In the genomic region with DNA sequence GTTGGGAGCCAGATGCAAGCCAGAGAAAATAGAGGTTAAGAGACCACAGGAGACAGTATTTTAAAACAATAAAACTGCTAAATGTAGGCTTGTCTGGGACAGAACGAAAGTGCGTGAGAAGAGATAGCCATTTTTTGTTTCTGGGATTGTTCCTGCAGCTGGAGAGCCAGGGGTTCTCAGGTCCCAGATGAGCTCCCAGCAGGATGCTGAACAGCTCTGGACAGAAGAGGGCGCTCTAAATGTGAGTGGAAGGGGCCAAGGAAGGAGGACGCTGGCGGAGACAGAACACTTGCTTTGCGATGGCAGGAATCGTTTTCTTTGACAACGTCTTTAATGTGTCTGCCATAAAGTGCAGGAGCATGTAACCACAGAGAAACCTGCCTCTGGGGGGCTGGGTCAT, we compare ENCODE assay signal across 8 mouse cellular contexts. TPM values are rescaled to one million over a fixed set of nuclear protein-coding genes. Genes with fewer than 3 reads are reported as not detected.
DNase-seq lines count a peak whose midpoint lies in the region; ATAC-seq lines count a peak whose summit lies in the region.

No protein-coding gene starts in this region.

- 34% methylated on average over 8 of the region's 8 CpGs for WGBS in forebrain, embryonic 10.5 days
- WGBS in forebrain, embryonic 13.5 days: 26% methylated on average over 8 of the region's 8 CpGs
- WGBS in midbrain, embryonic 14.5 days: 31% methylated on average over 8 of the region's 8 CpGs
- 37% methylated on average over 8 of the region's 8 CpGs for WGBS in midbrain, embryonic 16.5 days
- WGBS in embryonic facial prominence, embryonic 14.5 days: 25% methylated on average over 8 of the region's 8 CpGs
- WGBS in liver, embryonic 16.5 days (ENCODE audit: insufficient replicate concordance): 24% methylated on average over 8 of the region's 8 CpGs

- H3K4me3 ChIP-seq in forebrain, embryonic 10.5 days: no peak overlapping the region
- no peak overlapping the region for H3K4me3 ChIP-seq in forebrain, embryonic 13.5 days
- H3K4me3 ChIP-seq in midbrain, embryonic 14.5 days (replicated peaks; ENCODE audit: low read depth, low read length): no peak overlapping the region
- H3K4me3 ChIP-seq in midbrain, embryonic 16.5 days (ENCODE audit: low read depth, low read length): no peak overlapping the region
- no peak overlapping the region for H3K4me3 ChIP-seq in embryonic facial prominence, embryonic 14.5 days (ENCODE audit: low read depth, low read length)
- H3K4me3 ChIP-seq in liver, embryonic 16.5 days (ENCODE audit: low read depth, low read length): peak overlapping the region; percentile 28

- peaks cover 30% of the 10 kb centered on the region for H3K4me1 ChIP-seq in forebrain, embryonic 10.5 days
- H3K4me1 ChIP-seq in forebrain, embryonic 13.5 days: peaks cover 20% of the 10 kb centered on the region
- peaks cover 15% of the 10 kb centered on the region; the same call in 1 of the 2 replicates for H3K4me1 ChIP-seq in midbrain, embryonic 14.5 days (ENCODE audit: control insufficient read depth, insufficient read depth, low read length)
- peaks cover 9% of the 10 kb centered on the region; the same call in 1 of the 2 replicates for H3K4me1 ChIP-seq in midbrain, embryonic 16.5 days (ENCODE audit: control insufficient read depth, insufficient read depth, low read length)
- H3K4me1 ChIP-seq in embryonic facial prominence, embryonic 14.5 days (ENCODE audit: control insufficient read depth, insufficient read depth, low read length): peaks cover 12% of the 10 kb centered on the region; the same call in 1 of the 2 replicates
- H3K4me1 ChIP-seq in liver, embryonic 16.5 days (ENCODE audit: control insufficient read depth, low read depth, low read length): no peaks in the 10 kb centered on the region

- H3K27me3 ChIP-seq in forebrain, embryonic 10.5 days (ENCODE audit: poor library complexity, severe bottlenecking): peaks cover 61% of the 10 kb centered on the region
- peaks cover 29% of the 10 kb centered on the region; the same call in 1 of the 2 replicates for H3K27me3 ChIP-seq in forebrain, embryonic 13.5 days
- peaks cover 4% of the 10 kb centered on the region; the same call in 1 of the 2 replicates for H3K27me3 ChIP-seq in midbrain, embryonic 14.5 days (ENCODE audit: control insufficient read depth, insufficient read depth, low read length)
- H3K27me3 ChIP-seq in midbrain, embryonic 16.5 days (ENCODE audit: control insufficient read depth, insufficient read depth, low read depth, low read length): no peaks in the 10 kb centered on the region
- no peaks in the 10 kb centered on the region for H3K27me3 ChIP-seq in embryonic facial prominence, embryonic 14.5 days (replicated peaks; ENCODE audit: control insufficient read depth, insufficient read depth, low read length)
- peaks cover 17% of the 10 kb centered on the region for H3K27me3 ChIP-seq in liver, embryonic 16.5 days (ENCODE audit: control insufficient read depth, insufficient read depth, low read depth, low read length)

- H3K36me3 ChIP-seq in forebrain, embryonic 10.5 days (replicated peaks): no peaks in the 10 kb centered on the region
- no peaks in the 10 kb centered on the region for H3K36me3 ChIP-seq in forebrain, embryonic 13.5 days (ENCODE audit: poor library complexity, severe bottlenecking)
- H3K36me3 ChIP-seq in midbrain, embryonic 14.5 days (ENCODE audit: control insufficient read depth, insufficient read depth, low read length): no peaks in the 10 kb centered on the region
- no peaks in the 10 kb centered on the region for H3K36me3 ChIP-seq in midbrain, embryonic 16.5 days (ENCODE audit: control insufficient read depth, insufficient read depth, low read length)
- no peaks in the 10 kb centered on the region for H3K36me3 ChIP-seq in embryonic facial prominence, embryonic 14.5 days (ENCODE audit: control insufficient read depth, insufficient read depth, low read length)
- H3K36me3 ChIP-seq in liver, embryonic 16.5 days (ENCODE audit: control insufficient read depth, insufficient read depth): no peaks in the 10 kb centered on the region

- no peak overlapping the region for H3K9ac ChIP-seq in forebrain, embryonic 13.5 days
- no peak overlapping the region for H3K9ac ChIP-seq in midbrain, embryonic 14.5 days (replicated peaks; ENCODE audit: low read length)
- no peak overlapping the region for H3K9ac ChIP-seq in midbrain, embryonic 16.5 days (ENCODE audit: low read depth, low read length)
- no peak overlapping the region for H3K9ac ChIP-seq in embryonic facial prominence, embryonic 14.5 days (ENCODE audit: low read depth, low read length)
- H3K9ac ChIP-seq in liver, embryonic 16.5 days (ENCODE audit: low read depth, low read length): no peak overlapping the region

- DNase-seq in forebrain, embryonic 10.5 days (ENCODE audit: extremely low spot score, low spot score): peak; percentile 45
- peak; percentile 68 for DNase-seq in midbrain, embryonic 14.5 days
- peak; percentile 72 for DNase-seq in embryonic facial prominence, embryonic 14.5 days (ENCODE audit: low spot score)
- peak; percentile 20 to 65 for DNase-seq in thymus, postnatal 10 days (ENCODE audit: low spot score in 2 of 2)
- DNase-seq in frontal cortex, postnatal 25 days (ENCODE audit: low spot score in 2 of 2): no peak

- no peak for ATAC-seq in forebrain, embryonic 13.5 days
- no peak for ATAC-seq in midbrain, embryonic 14.5 days (ENCODE audit: low FRiP score, low TSS enrichment)
- no peak for ATAC-seq in midbrain, embryonic 16.5 days
- no peak for ATAC-seq in embryonic facial prominence, embryonic 14.5 days (ENCODE audit: low read depth)
- ATAC-seq in liver, embryonic 16.5 days (ENCODE audit: low read depth): no peak

- H3K27ac ChIP-seq in forebrain, embryonic 10.5 days: no peak overlapping the region
- no peak overlapping the region for H3K27ac ChIP-seq in forebrain, embryonic 13.5 days
- no peak overlapping the region for H3K27ac ChIP-seq in midbrain, embryonic 14.5 days (replicated peaks; ENCODE audit: low read depth, low read length)
- no peak overlapping the region for H3K27ac ChIP-seq in midbrain, embryonic 16.5 days (ENCODE audit: low read length)
- no peak overlapping the region for H3K27ac ChIP-seq in embryonic facial prominence, embryonic 14.5 days (replicated peaks; ENCODE audit: low read depth, low read length)
- H3K27ac ChIP-seq in liver, embryonic 16.5 days (ENCODE audit: low read length): no peak overlapping the region

- no peak overlapping the region for H3K4me2 ChIP-seq in forebrain, embryonic 13.5 days
- H3K4me2 ChIP-seq in midbrain, embryonic 14.5 days (ENCODE audit: low read length): no peak overlapping the region
- H3K4me2 ChIP-seq in midbrain, embryonic 16.5 days (ENCODE audit: low read length): no peak overlapping the region
- no peak overlapping the region for H3K4me2 ChIP-seq in embryonic facial prominence, embryonic 14.5 days (ENCODE audit: low read depth, low read length)
- H3K4me2 ChIP-seq in liver, embryonic 16.5 days (ENCODE audit: low read depth, low read length): peak overlapping the region; percentile 14; the same call in 1 of the 2 replicates

- H3K9me3 ChIP-seq in forebrain, embryonic 10.5 days: peaks cover 13% of the 10 kb centered on the region; the same call in 1 of the 2 replicates
- no peaks in the 10 kb centered on the region; the same call in 1 of the 2 replicates for H3K9me3 ChIP-seq in forebrain, embryonic 13.5 days (replicated peaks)
- H3K9me3 ChIP-seq in midbrain, embryonic 14.5 days (ENCODE audit: control insufficient read depth, low read length): 0 out of 2 replicates have a peak, but pooled peaks cover 7% of the 10 kb centered on the region
- no peaks in the 10 kb centered on the region; the same call in 1 of the 2 replicates for H3K9me3 ChIP-seq in midbrain, embryonic 16.5 days (replicated peaks; ENCODE audit: control insufficient read depth, low read length, poor library complexity, severe bottlenecking)
- peaks cover 9% of the 10 kb centered on the region for H3K9me3 ChIP-seq in embryonic facial prominence, embryonic 14.5 days (ENCODE audit: control insufficient read depth, low read length)
- no peaks in the 10 kb centered on the region for H3K9me3 ChIP-seq in liver, embryonic 16.5 days (replicated peaks; ENCODE audit: control insufficient read depth, low read length)

RNA-seq across cellular contexts. Expression of gene Sdk2, which starts 5.2 kb away (rescaled TPM):
- 0.87 and 1.5 TPM in 2 replicates for polyA plus RNA-seq in forebrain, embryonic 10.5 days (2016; fragmentation: Nextera tagmentation; extraction: Ambion mirVana)
- polyA plus RNA-seq in forebrain, embryonic 13.5 days (2015; fragmentation: Nextera tagmentation; extraction: Ambion mirVana): 1.6 and 1.8 TPM in 2 replicates
- polyA plus RNA-seq in midbrain, embryonic 14.5 days (2014; fragmentation: Nextera tagmentation; extraction: Ambion mirVana): 3.5 and 5.3 TPM in 2 replicates
- 3.0 and 3.5 TPM in 2 replicates for polyA plus RNA-seq in midbrain, embryonic 16.5 days (2015; fragmentation: Nextera tagmentation; extraction: Ambion mirVana)
- polyA plus RNA-seq in embryonic facial prominence, embryonic 14.5 days (2014; fragmentation: Nextera tagmentation; extraction: Ambion mirVana): 5.9 and 6.3 TPM in 2 replicates
- polyA plus RNA-seq in liver, embryonic 16.5 days (2015; fragmentation: Nextera tagmentation; extraction: Ambion mirVana): 0.08 and 0.35 TPM in 2 replicates

Comparison
In these comparisons a context has a peak if more than half of its experiments do, and no peak if none do; other contexts are left out.
1. DNase-seq: peak in forebrain, embryonic 10.5 days (single experiment), midbrain, embryonic 14.5 days (single experiment), embryonic facial prominence, embryonic 14.5 days (single experiment) and thymus, postnatal 10 days (2 of 2); none in frontal cortex, postnatal 25 days (0 of 2).